8 mouse cellular contexts compared by ENCODE assay signal in genomic region chr2:31965110-31965509, GRCm38 (mm10). TPM values are rescaled to one million over a fixed set of nuclear protein-coding genes. Genes with fewer than 3 reads are reported as not detected.
DNase-seq lines count a peak whose midpoint lies in the region; ATAC-seq lines count a peak whose summit lies in the region.

No protein-coding gene starts in this region.

- no peak overlapping the region for H3K4me2 ChIP-seq in heart, embryonic 11.5 days
- no peak overlapping the region for H3K4me2 ChIP-seq in hindbrain, embryonic 14.5 days (replicated peaks)

- no peak for ATAC-seq in heart, embryonic 11.5 days (replicated peaks; ENCODE audit: insufficient number of reproducible peaks, low FRiP score, low TSS enrichment)
- peak; percentile 68 for ATAC-seq in erythroblast, adult 5-6 weeks (replicated peaks; ENCODE audit: low FRiP score, poor library complexity, severe bottlenecking)
- ATAC-seq in megakaryocyte progenitor cell, adult 5-6 weeks (replicated peaks; ENCODE audit: poor library complexity), result peak; percentile 77
- no peak for ATAC-seq in hindbrain, embryonic 14.5 days (ENCODE audit: low FRiP score)

- H3K4me3 ChIP-seq in heart, embryonic 11.5 days (ENCODE audit: low read depth, low read length), result no peak overlapping the region
- no peak overlapping the region for H3K4me3 ChIP-seq in hindbrain, embryonic 14.5 days (replicated peaks; ENCODE audit: low read length)

- no peaks in the 10 kb centered on the region for H3K27me3 ChIP-seq in heart, embryonic 11.5 days (ENCODE audit: control insufficient read depth, insufficient read depth, low read length)
- no peaks in the 10 kb centered on the region for H3K27me3 ChIP-seq in hindbrain, embryonic 14.5 days (ENCODE audit: control insufficient read depth, insufficient read depth, low read length)

- DNase-seq in heart, postnatal 10 days, result peak; percentile 23 to 57
- DNase-seq in 416B (ENCODE audit: low read depth), result peak; percentile 56
- DNase-seq in MN1 (ENCODE audit: low spot score), result peak; percentile 38
- DNase-seq in hindbrain, embryonic 14.5 days (ENCODE audit: low spot score), result no peak
- DNase-seq in urinary bladder, postnatal 10 days (ENCODE audit: low spot score), result no peak

- H3K9ac ChIP-seq in heart, embryonic 11.5 days (ENCODE audit: low read depth, low read length), result no peak overlapping the region
- H3K9ac ChIP-seq in hindbrain, embryonic 14.5 days, result no peak overlapping the region

- H3K27ac ChIP-seq in heart, embryonic 11.5 days (ENCODE audit: low read depth, low read length), result no peak overlapping the region
- no peak overlapping the region for H3K27ac ChIP-seq in hindbrain, embryonic 14.5 days

- H3K36me3 ChIP-seq in heart, embryonic 11.5 days (ENCODE audit: control insufficient read depth, insufficient read depth, low read length), result peaks cover 9% of the 10 kb centered on the region; the same call in 1 of the 2 replicates
- 0 out of 2 replicates have a peak, but pooled peaks cover 5% of the 10 kb centered on the region for H3K36me3 ChIP-seq in hindbrain, embryonic 14.5 days (replicated peaks; ENCODE audit: control insufficient read depth, insufficient read depth)

- peaks cover 3% of the 10 kb centered on the region; the same call in 1 of the 2 replicates for H3K4me1 ChIP-seq in heart, embryonic 11.5 days (ENCODE audit: control insufficient read depth, insufficient read depth, low read length)
- peaks cover 14% of the 10 kb centered on the region; the same call in 1 of the 2 replicates for H3K4me1 ChIP-seq in hindbrain, embryonic 14.5 days (replicated peaks; ENCODE audit: control insufficient read depth, insufficient read depth, low read length)

- no peaks in the 10 kb centered on the region for H3K9me3 ChIP-seq in heart, embryonic 11.5 days (replicated peaks; ENCODE audit: control insufficient read depth, low read length)
- no peaks in the 10 kb centered on the region for H3K9me3 ChIP-seq in hindbrain, embryonic 14.5 days (ENCODE audit: control insufficient read depth, low read length)

- intact Hi-C loops in heart, postnatal 10 days (cut with DNase I), result loop anchor here (5.0 kb wide), 1 partner anchor 167 kb away; no protein-coding TSS in a partner anchor

RNA-seq across cellular contexts. Expression of gene Nup214, which starts 9.1 kb away (rescaled TPM):
- 10 to 100 TPM; 42.4 to 44.5 TPM for total RNA-seq in heart, postnatal 10 days (2021)
- polyA plus RNA-seq in heart, embryonic 11.5 days (2014; fragmentation: Nextera tagmentation; extraction: Ambion mirVana), result 53.5 and 54.0 TPM in 2 replicates
- total RNA-seq in erythroblast, adult 5-6 weeks (2015; ENCODE audit: low replicate concordance), result 13.4 and 27.4 TPM in 2 replicates
- 7.5 and 14.7 TPM in 2 replicates for total RNA-seq in erythroblast, adult 5-6 weeks (2017; ENCODE audit: low replicate concordance)
- total RNA-seq in megakaryocyte progenitor cell, adult 5-6 weeks (2015), result 88.1 and 106 TPM in 2 replicates
- 30.7 and 59.6 TPM in 2 replicates for total RNA-seq in megakaryocyte progenitor cell, adult 5-6 weeks (2017)
- polyA plus RNA-seq in hindbrain, embryonic 14.5 days (2014; fragmentation: Nextera tagmentation; extraction: Ambion mirVana), result 46.7 and 53.5 TPM in 2 replicates

RNA-seq across cellular contexts. Expression of gene Aif1l, which starts 15.2 kb away (rescaled TPM):
- total RNA-seq in heart, postnatal 10 days (2021), result 1 to 10 TPM; 7.9 to 8.6 TPM
- 83.7 and 101 TPM in 2 replicates for polyA plus RNA-seq in heart, embryonic 11.5 days (2014; fragmentation: Nextera tagmentation; extraction: Ambion mirVana)
- total RNA-seq in erythroblast, adult 5-6 weeks (2015; ENCODE audit: low replicate concordance), result not detected in 2 replicates
- not detected in 2 replicates for total RNA-seq in erythroblast, adult 5-6 weeks (2017; ENCODE audit: low replicate concordance)
- 0.24 and 0.25 TPM in 2 replicates for total RNA-seq in megakaryocyte progenitor cell, adult 5-6 weeks (2015)
- total RNA-seq in megakaryocyte progenitor cell, adult 5-6 weeks (2017), result 0.47 TPM in 1 of 2 replicates, not detected in the other
- polyA plus RNA-seq in hindbrain, embryonic 14.5 days (2014; fragmentation: Nextera tagmentation; extraction: Ambion mirVana), result 22.8 and 28.4 TPM in 2 replicates

Comparison
In these comparisons a context has a peak if more than half of its experiments do, and no peak if none do; other contexts are left out.
1. DNase-seq: peak in heart, postnatal 10 days (2 of 2), 416B (single experiment) and MN1 (single experiment); none in hindbrain, embryonic 14.5 days (single experiment) and urinary bladder, postnatal 10 days (single experiment).
2. ATAC-seq: peak in erythroblast, adult 5-6 weeks (single experiment) and megakaryocyte progenitor cell, adult 5-6 weeks (single experiment); none in heart, embryonic 11.5 days (single experiment) and hindbrain, embryonic 14.5 days (single experiment).
3. RNA of gene Aif1l, which starts 15.2 kb away (total RNA-seq): 7.9 to 8.6 TPM in heart, postnatal 10 days; 0.24 to 0.47 TPM in megakaryocyte progenitor cell, adult 5-6 weeks and not detected in erythroblast, adult 5-6 weeks; every median in the first group is over 4 times any median in the second.